In the genomic region with DNA sequence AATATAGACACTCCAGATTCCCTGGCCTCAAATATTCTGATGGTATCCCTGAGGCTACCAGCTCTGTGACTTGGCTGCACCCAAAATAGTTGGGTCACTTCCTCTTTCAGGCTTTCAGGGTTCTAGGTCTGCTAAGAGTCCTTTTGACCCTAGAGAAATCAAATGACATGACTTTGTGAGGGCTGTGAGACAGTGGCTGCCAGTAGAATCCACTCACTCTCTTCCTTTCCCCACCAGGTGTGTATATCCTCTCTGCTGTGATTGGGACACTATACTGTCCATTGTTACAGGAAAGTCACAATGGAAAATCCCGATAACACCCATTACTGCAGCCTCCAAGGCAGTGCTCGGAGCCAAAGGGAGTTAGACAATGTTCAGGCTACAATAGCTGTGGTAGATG, we compare ENCODE assay signal across 39 mouse cellular contexts. TPM values are rescaled to one million over a fixed set of nuclear protein-coding genes. Genes with fewer than 3 reads are reported as not detected.
"Had no signal": no experiment of that assay in that cellular context is flagged by ENCODE, and none has a peak within 500 bp of the region (broad histone marks: within the 10 kb centered on the region; RNA-seq: fewer than 3 reads in every experiment).

Gene Magea4, plus strand, starts transcription at position 301 of the 400 bp plus-strand sequence.

- DNase-seq: cerebellum, adult 9-10 months; cerebellum, adult 9-11 months; cerebellum, postnatal 10 days; cerebellum, postnatal 14 days; cerebellum, postnatal 36 days; embryo, embryonic 11 days; forebrain, postnatal 0 days; gastrocnemius, adult 2 months; gastrocnemius, postnatal 10 days; gastrocnemius, postnatal 14 days; gastrocnemius, postnatal 25 days; gastrocnemius, postnatal 36 days; heart, adult 11 months; heart, adult 18-20 months; heart, adult 2 months had no signal

- H3K27me3 ChIP-seq: embryonic facial prominence, embryonic 12.5 days; embryonic facial prominence, embryonic 13.5 days; embryonic facial prominence, embryonic 15.5 days; forebrain, embryonic 12.5 days; forebrain, embryonic 13.5 days; forebrain, embryonic 15.5 days had no signal

- H3K9ac ChIP-seq: embryonic facial prominence, embryonic 12.5 days; embryonic facial prominence, embryonic 13.5 days; embryonic facial prominence, embryonic 15.5 days; forebrain, embryonic 12.5 days; forebrain, embryonic 13.5 days; forebrain, embryonic 15.5 days; forebrain, postnatal 0 days had no signal

- H3K27ac ChIP-seq: embryonic facial prominence, embryonic 10.5 days; embryonic facial prominence, embryonic 12.5 days; embryonic facial prominence, embryonic 13.5 days; embryonic facial prominence, embryonic 15.5 days; forebrain, embryonic 10.5 days; forebrain, embryonic 12.5 days; forebrain, embryonic 13.5 days; forebrain, embryonic 15.5 days; gastrocnemius, adult 2 months; heart, adult 2 months; heart, embryonic 10.5 days had no signal

- H3K4me3 ChIP-seq: embryonic facial prominence, embryonic 10.5 days; embryonic facial prominence, embryonic 12.5 days; embryonic facial prominence, embryonic 13.5 days; embryonic facial prominence, embryonic 15.5 days; erythroblast, embryonic 14.5 days; forebrain, embryonic 10.5 days; forebrain, embryonic 12.5 days; forebrain, embryonic 13.5 days; forebrain, embryonic 15.5 days; gastrocnemius, adult 2 months; heart, adult 2 months; heart, embryonic 10.5 days had no signal

- H3K4me1 ChIP-seq: embryonic facial prominence, embryonic 10.5 days; embryonic facial prominence, embryonic 12.5 days; embryonic facial prominence, embryonic 13.5 days; embryonic facial prominence, embryonic 15.5 days; forebrain, embryonic 10.5 days; forebrain, embryonic 12.5 days; forebrain, embryonic 13.5 days; forebrain, embryonic 15.5 days; heart, embryonic 10.5 days had no signal

- H3K9me3 ChIP-seq: embryonic facial prominence, embryonic 10.5 days; embryonic facial prominence, embryonic 12.5 days; embryonic facial prominence, embryonic 13.5 days; embryonic facial prominence, embryonic 15.5 days; forebrain, embryonic 10.5 days; forebrain, embryonic 12.5 days; forebrain, embryonic 13.5 days; forebrain, embryonic 15.5 days; heart, embryonic 10.5 days had no signal

- H3K36me3 ChIP-seq: embryonic facial prominence, embryonic 10.5 days; embryonic facial prominence, embryonic 12.5 days; embryonic facial prominence, embryonic 13.5 days; embryonic facial prominence, embryonic 15.5 days; forebrain, embryonic 10.5 days; forebrain, embryonic 12.5 days; forebrain, embryonic 15.5 days; heart, embryonic 10.5 days had no signal

- H3K4me2 ChIP-seq: embryonic facial prominence, embryonic 12.5 days; embryonic facial prominence, embryonic 13.5 days; embryonic facial prominence, embryonic 15.5 days; forebrain, embryonic 12.5 days; forebrain, embryonic 13.5 days; forebrain, embryonic 15.5 days had no signal

RNA-seq across cellular contexts. Expression of gene Magea4, which starts in this region (rescaled TPM):
- total RNA-seq: common myeloid progenitor, adult 5-6 weeks; forebrain, postnatal 0 days; gastrocnemius, adult 18-20 months; gastrocnemius, adult 2 months; gastrocnemius, adult 8-10 months; gastrocnemius, postnatal 10 days; gastrocnemius, postnatal 14 days; gastrocnemius, postnatal 25 days; gastrocnemius, postnatal 36 days; gastrocnemius, postnatal 4 days; granulocyte monocyte progenitor cell, adult 5-6 weeks; heart, adult 18-20 months; heart, adult 2 months; heart, adult 8-10 months had no signal
- polyA plus RNA-seq: cortical plate, adult 2 months; embryonic facial prominence, embryonic 10.5 days; embryonic facial prominence, embryonic 11.5 days; embryonic facial prominence, embryonic 12.5 days; embryonic facial prominence, embryonic 13.5 days; embryonic facial prominence, embryonic 14.5 days; embryonic facial prominence, embryonic 15.5 days; erythroblast, embryonic 14.5 days; forebrain, embryonic 10.5 days; forebrain, embryonic 11.5 days; forebrain, embryonic 12.5 days; forebrain, embryonic 13.5 days; forebrain, embryonic 14.5 days; forebrain, embryonic 15.5 days; forebrain, embryonic 16.5 days; forebrain, postnatal 0 days; frontal cortex, adult 2 months; gonadal fat pad, adult 2 months; heart, adult 2 months; heart, embryonic 10.5 days had no signal
